Mouse (Mus musculus) stomach, postnatal 0 days (tissue): ENCODE data around the gene Cic.

ENCODE experiments used
- CTCF ChIP-seq: IDR thresholded peaks from 2 replicates; pipeline ENCODE4 v1.5.1; 2016; ENCODE audit warnings: antibody characterized with exemption, low read depth, mild to moderate bottlenecking, moderate library complexity
- EP300 ChIP-seq: optimal IDR thresholded peaks from 2 replicates; pipeline ENCODE3; 2016; ENCODE audit warnings: antibody characterized with exemption

- TF ChIP-seq CTCF = no peak
- TF ChIP-seq EP300 = no peak
These were observed 18.2 kb downstream of the Cic start for GRCm38 (mm10) chr7:25285511-25286238.
